In genomic region chr13:102231048-102231447, GRCm38 (mm10) we compare ENCODE assay signal across 12 mouse cellular contexts.
DNase-seq lines count a peak whose midpoint lies in the region.
"Had no signal": no experiment of that assay in that cellular context is flagged by ENCODE, and none has a peak within 500 bp of the region (broad histone marks: within the 10 kb centered on the region; RNA-seq: fewer than 3 reads in every experiment).

No protein-coding gene starts in this region.

- DNase-seq in kidney, adult 11 months = peak; percentile 12
- no peak for DNase-seq in kidney, adult 18-20 months
- DNase-seq in Muller cell, postnatal 12 days (ENCODE audit: inconsistent ontology term) = peak; percentile 92
- peak; percentile 50 to 63 for DNase-seq in heart, adult 9 months (ENCODE audit: low spot score in 2 of 2)
- DNase-seq in lung, postnatal 25 days (ENCODE audit: low spot score) = peak; percentile 26
- no peak for DNase-seq in testis, postnatal 10 days (ENCODE audit: low spot score)
- no peak for DNase-seq in right cerebral cortex, postnatal 4 days
- DNase-seq: adrenal gland, postnatal 10 days; cerebellum, postnatal 25 days; kidney, postnatal 10 days; midbrain, embryonic 14.5 days; thymus, postnatal 14 days had no signal

Comparison
In these comparisons a context has a peak if more than half of its experiments do, and no peak if none do; other contexts are left out.
1. DNase-seq: peak in kidney, adult 11 months (single experiment), Muller cell, postnatal 12 days (single experiment), heart, adult 9 months (2 of 2) and lung, postnatal 25 days (single experiment); none in kidney, adult 18-20 months (single experiment), testis, postnatal 10 days (single experiment) and right cerebral cortex, postnatal 4 days (single experiment).